Mouse (Mus musculus): ENCODE results near the gene Gna15.

The Gna15 gene

GRCm38 (mm10) chr10:81544296-81545160, 20.5 kb upstream of the Gna15 start:
- TF ChIP-seq GATA4 (IDR thresholded peaks at IDR 0.05; ENCODE audit: insufficient replicate concordance, low read length), result no peak

GRCm38 (mm10) chr10:81543633-81544032, 19.6 kb upstream of the Gna15 start:
- no peak for TF ChIP-seq GATA4 (IDR thresholded peaks at IDR 0.05; ENCODE audit: insufficient replicate concordance, low read length)

GRCm38 (mm10) chr10:81542727-81543460, 18.9 kb upstream of the Gna15 start:
- no peak for TF ChIP-seq GATA4 (IDR thresholded peaks at IDR 0.05; ENCODE audit: insufficient replicate concordance, low read length)

- peak; percentile 3; the same call in 1 of the 2 replicates for TF ChIP-seq GATA4 (IDR thresholded peaks at IDR 0.05; ENCODE audit: insufficient replicate concordance, low read length)
Observed at GRCm38 (mm10) chr10:81541803-81542202, 17.8 kb upstream of the Gna15 start.

GRCm38 (mm10) chr10:81541363-81541762, 17.3 kb upstream of the Gna15 start:
- 0 out of 2 replicates have a peak, but pooled peaks have one; percentile 4 for TF ChIP-seq GATA4 (IDR thresholded peaks at IDR 0.05; ENCODE audit: insufficient replicate concordance, low read length)

- no peak for TF ChIP-seq GATA4 (IDR thresholded peaks at IDR 0.05; ENCODE audit: insufficient replicate concordance, low read length)
Observed at GRCm38 (mm10) chr10:81538321-81539048, 14.5 kb upstream of the Gna15 start.

GRCm38 (mm10) chr10:81537429-81537828, 13.4 kb upstream of the Gna15 start:
- no peak for TF ChIP-seq GATA4 (IDR thresholded peaks at IDR 0.05; ENCODE audit: insufficient replicate concordance, low read length)

- no peak for TF ChIP-seq GATA4 (IDR thresholded peaks at IDR 0.05; ENCODE audit: insufficient replicate concordance, low read length)
Observed at GRCm38 (mm10) chr10:81536734-81537133, 12.7 kb upstream of the Gna15 start.

- no peak for TF ChIP-seq GATA4 (IDR thresholded peaks at IDR 0.05; ENCODE audit: insufficient replicate concordance, low read length)
Observed at GRCm38 (mm10) chr10:81534826-81535225, 10.8 kb upstream of the Gna15 start.

- TF ChIP-seq GATA4 (IDR thresholded peaks at IDR 0.05; ENCODE audit: insufficient replicate concordance, low read length), result no peak
Observed at GRCm38 (mm10) chr10:81526779-81527178, 2.8 kb upstream of the Gna15 start.

- no peak for TF ChIP-seq GATA4 (IDR thresholded peaks at IDR 0.05; ENCODE audit: insufficient replicate concordance, low read length)
Observed at GRCm38 (mm10) chr10:81525017-81525694, 1.1 kb upstream of the Gna15 start.

- no peak for TF ChIP-seq GATA4 (IDR thresholded peaks at IDR 0.05; ENCODE audit: insufficient replicate concordance, low read length)
Observed at GRCm38 (mm10) chr10:81523570-81523969, 455 bp downstream of the Gna15 start.

DNA sequence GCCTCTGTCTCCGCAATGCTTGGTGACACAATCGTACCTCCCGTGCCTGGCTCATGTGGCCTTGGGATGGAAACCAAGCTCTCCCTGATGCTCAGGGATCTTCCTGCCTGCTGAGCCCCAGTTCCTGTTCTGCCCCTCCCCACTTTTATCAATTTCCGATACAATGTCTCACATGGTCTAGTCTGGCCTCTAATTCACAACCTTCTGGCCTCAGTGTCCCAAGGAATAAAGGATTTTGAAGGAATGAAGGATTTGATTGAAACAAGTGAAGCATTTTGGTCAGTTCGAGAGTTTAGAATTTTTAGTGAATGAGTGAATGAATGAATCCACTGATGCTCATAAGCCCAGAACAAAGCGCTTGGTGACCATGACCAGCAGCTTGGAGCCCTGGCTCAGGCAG, 883 bp downstream of the Gna15 start:
- no peak for TF ChIP-seq GATA4 (IDR thresholded peaks at IDR 0.05; ENCODE audit: insufficient replicate concordance, low read length)

DNA sequence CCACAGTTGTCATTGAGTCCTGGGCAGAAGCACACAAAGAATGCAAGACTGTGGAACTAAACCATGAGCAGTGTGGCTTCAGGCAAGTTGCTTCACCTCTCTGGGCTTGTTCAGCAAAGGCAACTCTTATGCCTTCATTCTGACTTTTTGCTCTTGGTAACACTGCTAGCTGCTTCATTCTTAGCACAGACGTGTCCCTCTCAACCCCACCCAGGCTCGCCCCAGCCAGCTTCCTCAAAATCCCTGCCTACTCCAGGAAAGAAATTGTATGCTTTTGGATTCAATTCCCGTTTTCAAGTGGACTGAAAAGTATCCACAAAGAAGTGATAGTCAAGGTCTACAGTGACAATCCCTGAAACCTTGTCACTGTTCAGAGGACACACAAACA, 4.1 kb downstream of the Gna15 start:
- no peak for TF ChIP-seq GATA4 (IDR thresholded peaks at IDR 0.05; ENCODE audit: insufficient replicate concordance, low read length)

Data from liver, adult (tissue).